8 mouse cellular contexts compared by ENCODE assay signal in genomic region chr17:50510279-50510678, GRCm38 (mm10). TPM values are rescaled to one million over a fixed set of nuclear protein-coding genes. Genes with fewer than 3 reads are reported as not detected.
DNase-seq lines count a peak whose midpoint lies in the region; TF ChIP-seq lines count a peak whose summit lies in the region.

No protein-coding gene starts in this region.

- TF ChIP-seq POLR2A in ES-Bruce4 (IDR thresholded peaks at IDR 0.05; ENCODE audit: insufficient read depth, low read length), result no peak

- peaks cover 19% of the 10 kb centered on the region for H3K4me1 ChIP-seq in heart, embryonic 10.5 days
- H3K4me1 ChIP-seq in ES-Bruce4 (ENCODE audit: control insufficient read depth, insufficient read depth, low read length), result no peaks in the 10 kb centered on the region
- peaks cover 26% of the 10 kb centered on the region for H3K4me1 ChIP-seq in hindbrain, embryonic 10.5 days (replicated peaks)

- H3K4me3 ChIP-seq in heart, embryonic 10.5 days, result peak overlapping the region; percentile 83
- H3K4me3 ChIP-seq in ES-Bruce4 (ENCODE audit: low read depth, low read length) (peak overlapping the region; percentile 57), macrophage (ENCODE audit: inconsistent target) (peak overlapping the region; percentile 88)
- H3K4me3 ChIP-seq in hindbrain, embryonic 10.5 days, result peak overlapping the region; percentile 88

- TF ChIP-seq CTCF in ES-Bruce4 (IDR thresholded peaks at IDR 0.05; ENCODE audit: low read depth, low read length), result no peak

- 54% methylated on average over 2 of the region's 2 CpGs for WGBS in heart, embryonic 10.5 days
- 66% methylated on average over 2 of the region's 2 CpGs for WGBS in hindbrain, embryonic 10.5 days
- WGBS in macrophage (ENCODE audit: missing documents), result 0% methylated on average over 2 of the region's 2 CpGs

- H3K27me3 ChIP-seq in heart, embryonic 10.5 days (ENCODE audit: insufficient read depth, poor library complexity, severe bottlenecking), result no peaks in the 10 kb centered on the region
- H3K27me3 ChIP-seq in ES-Bruce4 (ENCODE audit: control insufficient read depth, insufficient read depth, low read length, poor library complexity, severe bottlenecking), result peaks cover 11% of the 10 kb centered on the region
- H3K27me3 ChIP-seq in hindbrain, embryonic 10.5 days (ENCODE audit: insufficient read depth, poor library complexity, severe bottlenecking), result peaks cover 15% of the 10 kb centered on the region

- no peak overlapping the region for H3K27ac ChIP-seq in heart, embryonic 10.5 days
- H3K27ac ChIP-seq in ES-Bruce4 (ENCODE audit: insufficient read depth, low read length), result no peak overlapping the region
- H3K27ac ChIP-seq in hindbrain, embryonic 10.5 days, result no peak overlapping the region; the same call in 1 of the 2 replicates
- H3K27ac ChIP-seq in macrophage, result peak overlapping the region; percentile 87

- no peak overlapping the region for H3K9ac ChIP-seq in ES-Bruce4 (ENCODE audit: low read depth, poor library complexity, severe bottlenecking)

- H3K79me2 ChIP-seq in macrophage (ENCODE audit: inconsistent target), result peaks cover 56% of the 10 kb centered on the region

- H3K36me3 ChIP-seq in heart, embryonic 10.5 days, result no peaks in the 10 kb centered on the region
- H3K36me3 ChIP-seq in ES-Bruce4 (ENCODE audit: control insufficient read depth, insufficient read depth, low read length, poor library complexity, severe bottlenecking) (no peaks in the 10 kb centered on the region), macrophage (ENCODE audit: inconsistent target) (no peaks in the 10 kb centered on the region)
- H3K36me3 ChIP-seq in hindbrain, embryonic 10.5 days, result no peaks in the 10 kb centered on the region

- no peak for TF ChIP-seq EP300 in ES-Bruce4 (IDR thresholded peaks at IDR 0.05; ENCODE audit: insufficient read depth, low read depth, low read length)

- H3K9me3 ChIP-seq in heart, embryonic 10.5 days, result no peaks in the 10 kb centered on the region
- no peaks in the 10 kb centered on the region for H3K9me3 ChIP-seq in ES-Bruce4 (replicated peaks; ENCODE audit: control insufficient read depth, insufficient read depth, low read length, poor library complexity, severe bottlenecking)
- H3K9me3 ChIP-seq in hindbrain, embryonic 10.5 days, result no peaks in the 10 kb centered on the region

- no peak for DNase-seq in heart, embryonic 10.5 days (ENCODE audit: low spot score)
- no peak for DNase-seq in heart, adult 9 months (ENCODE audit: low spot score in 2 of 2)
- no peak for DNase-seq in hindbrain, embryonic 10.5 days (ENCODE audit: low spot score)
- DNase-seq in natural killer cell, adult 2 months (ENCODE audit: low spot score in 2 of 2), result no peak
- no peak for DNase-seq in T-cell, adult 2 months (ENCODE audit: low spot score)
- no peak for DNase-seq in c-Kit-positive CD71-positive TER-119-positive erythroid progenitor cells, embryonic 14.5 days (ENCODE audit: low spot score)

RNA-seq across cellular contexts. Expression of gene Plcl2, which starts 1.1 kb away (rescaled TPM):
- polyA plus RNA-seq in heart, embryonic 10.5 days (2016; fragmentation: Nextera tagmentation; extraction: Ambion mirVana), result 3.0 and 3.8 TPM in 2 replicates
- polyA plus RNA-seq in ES-Bruce4 (2011; ENCODE audit: insufficient read depth, insufficient read length, low read depth, missing spikeins), result 2.9 and 3.4 TPM in 2 replicates
- polyA plus RNA-seq in hindbrain, embryonic 10.5 days (2016; fragmentation: Nextera tagmentation; extraction: Ambion mirVana), result 3.6 and 4.1 TPM in 2 replicates
- 100 to 1,000 TPM; 151 to 508 (median 239) TPM for total RNA-seq in macrophage (2018; cell fraction: chromatin; rRNA removed)
- total RNA-seq in macrophage (2018; cell fraction: cytosol; rRNA removed), result 10 to 100 TPM; 48.8 to 87.2 (median 65.6) TPM
- 100 to 1,000 TPM in 25 of 26 experiments, 10 to 100 TPM in 1; 92.1 to 348 (median 202) TPM for total RNA-seq in macrophage (2018; cell fraction: nucleus; rRNA removed)
- 22.4 to 54.9 TPM (median 47.7 TPM) in 3 replicates for polyA plus RNA-seq in macrophage (2018)
